Mouse (Mus musculus): ENCODE results near the gene Gm20388. TPM values are rescaled to one million over a fixed set of nuclear protein-coding genes. Genes with fewer than 3 reads are reported as not detected.

Gm20388 gene
- polyA plus RNA-seq, 1 experiment from 2014 or later = 1.4 TPM

DNA sequence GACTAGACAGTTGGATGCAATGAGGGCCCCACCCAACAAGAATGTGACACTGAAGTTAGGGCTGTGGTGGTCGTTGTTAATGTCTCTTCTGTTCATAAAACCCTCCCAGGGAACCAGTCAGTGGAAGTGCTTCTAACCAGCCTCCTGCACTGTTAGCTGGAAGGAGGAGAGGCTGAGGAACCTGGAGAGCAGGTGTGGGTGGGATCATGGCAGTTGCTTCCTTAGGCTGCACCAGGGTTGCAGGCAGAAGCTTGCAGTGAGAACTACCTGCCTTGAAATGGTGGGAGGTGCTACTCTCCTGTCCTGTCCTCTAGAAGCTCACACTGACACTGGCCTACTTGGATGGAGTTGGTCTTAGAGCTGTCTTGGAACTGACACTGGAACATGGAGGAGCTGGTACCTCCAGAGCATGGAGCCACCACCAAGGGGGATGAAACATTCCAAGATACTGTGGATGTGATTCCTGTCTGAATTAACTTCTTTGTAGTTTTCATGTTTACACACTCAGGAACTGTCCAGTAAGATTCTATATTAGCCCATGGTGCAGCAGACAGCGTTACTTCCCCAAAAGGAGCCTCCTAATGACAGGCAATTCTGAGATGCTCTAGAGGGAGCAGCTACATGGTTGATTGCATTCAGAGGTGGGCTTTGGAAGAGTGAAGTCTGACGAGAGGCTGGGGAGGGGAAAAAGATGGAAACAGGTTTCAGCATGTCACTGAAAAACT is 2043.3 kb downstream of the Gm20388 start:
- ATAC-seq (ENCODE audit: low read depth) = no peak
- Histone ChIP-seq H3K36me3 (ENCODE audit: control insufficient read depth, insufficient read depth) (peaks cover 5% of the 10 kb centered on the region), H3K4me3 (ENCODE audit: low read depth, low read length) (no peak overlapping the region), H3K4me2 (ENCODE audit: low read depth, low read length) (no peak overlapping the region), H3K4me1 (ENCODE audit: control insufficient read depth, low read depth, low read length) (peaks cover 61% of the 10 kb centered on the region), H3K27ac (ENCODE audit: low read length) (0 out of 2 replicates have a peak overlapping the region, but pooled peaks have one; percentile 8), H3K27me3 (ENCODE audit: control insufficient read depth, insufficient read depth, low read depth, low read length) (no peaks in the 10 kb centered on the region), H3K9ac (ENCODE audit: low read depth, low read length) (no peak overlapping the region), H3K9me3 (replicated peaks; ENCODE audit: control insufficient read depth, low read length) (no peaks in the 10 kb centered on the region)
- 48% methylated on average over 3 of the region's 3 CpGs for WGBS (ENCODE audit: insufficient replicate concordance)

DNA sequence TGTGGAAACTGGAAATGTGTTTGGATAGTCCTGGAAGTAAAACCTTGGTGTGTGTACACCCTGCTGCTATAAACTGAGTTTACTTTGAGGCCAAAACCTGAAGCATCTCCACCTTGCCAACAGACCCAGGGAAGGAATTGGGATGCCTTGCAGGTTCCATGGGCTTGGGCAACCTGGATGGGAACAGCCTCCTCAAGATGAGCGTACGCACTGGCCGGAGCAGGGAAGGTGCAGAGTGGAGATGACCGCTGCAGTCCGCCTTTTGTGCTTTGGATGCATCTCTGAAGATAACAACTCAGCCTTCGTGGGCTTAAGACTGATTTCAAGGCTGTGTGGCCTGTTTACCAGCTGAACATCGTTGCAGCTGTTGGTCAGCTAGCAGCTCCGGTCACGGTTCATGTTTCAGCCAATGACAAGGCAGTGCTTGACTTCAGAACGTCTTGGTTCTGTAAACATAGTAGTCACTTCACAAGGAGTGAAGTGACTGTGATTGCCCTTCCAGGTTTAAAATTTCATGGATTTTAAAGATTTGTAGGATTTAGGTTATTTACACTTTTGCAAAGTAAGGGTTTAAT is 2044.4 kb downstream of the Gm20388 start:
- ATAC-seq (ENCODE audit: low read depth) = no peak
- Histone ChIP-seq H3K36me3 (ENCODE audit: control insufficient read depth, insufficient read depth) (peaks cover 5% of the 10 kb centered on the region), H3K4me1 (ENCODE audit: control insufficient read depth, low read depth, low read length) (peaks cover 54% of the 10 kb centered on the region), H3K27ac (ENCODE audit: low read length) (no peak overlapping the region), H3K27me3 (ENCODE audit: control insufficient read depth, insufficient read depth, low read depth, low read length) (no peaks in the 10 kb centered on the region), H3K4me2 (ENCODE audit: low read depth, low read length) (no peak overlapping the region), H3K4me3 (ENCODE audit: low read depth, low read length) (no peak overlapping the region), H3K9me3 (replicated peaks; ENCODE audit: control insufficient read depth, low read length) (no peaks in the 10 kb centered on the region), H3K9ac (ENCODE audit: low read depth, low read length) (no peak overlapping the region)
- WGBS (ENCODE audit: insufficient replicate concordance) = 64% methylated on average over 10 of the region's 10 CpGs

DNA sequence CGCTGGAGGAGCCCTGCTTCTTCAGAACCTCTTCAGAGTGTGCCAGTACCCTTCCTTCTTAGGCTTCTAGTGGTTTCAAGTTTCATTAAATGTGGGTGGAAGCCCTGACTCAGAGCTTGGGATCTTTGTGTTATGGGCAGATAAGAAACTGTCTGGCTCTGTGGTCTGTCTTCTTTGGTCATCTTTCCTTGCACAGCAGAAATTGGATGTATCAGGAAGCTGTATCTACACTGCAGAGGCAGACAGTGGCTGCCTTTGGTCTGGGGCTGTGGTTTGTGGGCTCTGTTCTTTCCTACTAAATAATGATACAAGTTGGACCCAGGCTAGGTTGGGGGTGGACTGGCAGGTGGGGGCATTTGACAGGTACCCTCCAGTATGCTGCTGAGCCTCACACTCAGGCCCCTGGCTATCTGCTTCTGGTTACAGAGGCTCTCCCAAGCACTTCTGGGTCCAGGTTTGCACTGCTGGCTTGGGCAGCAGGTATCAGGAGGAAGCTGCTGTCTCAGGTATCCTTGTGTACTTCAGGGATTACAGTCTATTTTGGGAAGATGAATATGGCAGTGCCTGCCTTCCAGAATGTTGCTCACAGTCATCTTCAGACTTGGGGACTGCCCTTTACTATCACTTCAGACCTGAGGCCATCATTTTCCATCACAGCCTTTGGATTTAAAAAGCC is 2045.3 kb downstream of the Gm20388 start:
- Histone ChIP-seq H3K9me3 (replicated peaks; ENCODE audit: control insufficient read depth, low read length) (no peaks in the 10 kb centered on the region), H3K27me3 (ENCODE audit: control insufficient read depth, insufficient read depth, low read depth, low read length) (no peaks in the 10 kb centered on the region), H3K4me1 (ENCODE audit: control insufficient read depth, low read depth, low read length) (peaks cover 54% of the 10 kb centered on the region), H3K9ac (ENCODE audit: low read depth, low read length) (no peak overlapping the region), H3K4me3 (ENCODE audit: low read depth, low read length) (no peak overlapping the region), H3K27ac (ENCODE audit: low read length) (peak overlapping the region; percentile 14; the same call in 1 of the 2 replicates), H3K36me3 (ENCODE audit: control insufficient read depth, insufficient read depth) (peaks cover 5% of the 10 kb centered on the region), H3K4me2 (ENCODE audit: low read depth, low read length) (no peak overlapping the region)
- ATAC-seq (ENCODE audit: low read depth) = peak; percentile 50
- WGBS (ENCODE audit: insufficient replicate concordance) = 19% methylated on average over 1 of the region's 1 CpGs

DNA sequence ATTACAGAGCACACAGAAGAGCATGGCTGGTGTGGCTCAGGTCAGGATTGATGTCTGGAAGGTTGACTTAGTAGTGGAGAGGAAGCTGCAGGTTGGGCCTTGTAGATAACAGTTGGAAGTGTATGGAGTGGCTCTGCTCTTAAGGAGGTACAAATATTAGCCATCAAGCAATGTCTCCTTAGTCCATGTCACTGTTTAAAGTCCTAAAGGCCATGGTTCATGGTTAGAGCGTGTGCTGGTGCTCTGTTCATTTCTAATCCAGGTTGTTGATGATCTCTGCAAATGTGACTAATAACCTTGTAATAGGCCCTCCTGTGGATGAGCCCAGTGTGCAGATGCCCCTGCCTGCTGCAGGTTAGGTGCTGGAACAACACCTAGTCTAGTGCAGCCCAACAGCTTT is 2047.8 kb downstream of the Gm20388 start:
- Histone ChIP-seq H3K9me3 (replicated peaks; ENCODE audit: control insufficient read depth, low read length) (no peaks in the 10 kb centered on the region), H3K27me3 (ENCODE audit: control insufficient read depth, insufficient read depth, low read depth, low read length) (no peaks in the 10 kb centered on the region), H3K4me3 (ENCODE audit: low read depth, low read length) (no peak overlapping the region), H3K27ac (ENCODE audit: low read length) (no peak overlapping the region), H3K36me3 (ENCODE audit: control insufficient read depth, insufficient read depth) (peaks cover 5% of the 10 kb centered on the region), H3K4me1 (ENCODE audit: control insufficient read depth, low read depth, low read length) (peaks cover 38% of the 10 kb centered on the region), H3K4me2 (ENCODE audit: low read depth, low read length) (no peak overlapping the region), H3K9ac (ENCODE audit: low read depth, low read length) (no peak overlapping the region)
- 83% methylated on average over 1 of the region's 1 CpGs for WGBS (ENCODE audit: insufficient replicate concordance)
- ATAC-seq (ENCODE audit: low read depth) = no peak

DNA sequence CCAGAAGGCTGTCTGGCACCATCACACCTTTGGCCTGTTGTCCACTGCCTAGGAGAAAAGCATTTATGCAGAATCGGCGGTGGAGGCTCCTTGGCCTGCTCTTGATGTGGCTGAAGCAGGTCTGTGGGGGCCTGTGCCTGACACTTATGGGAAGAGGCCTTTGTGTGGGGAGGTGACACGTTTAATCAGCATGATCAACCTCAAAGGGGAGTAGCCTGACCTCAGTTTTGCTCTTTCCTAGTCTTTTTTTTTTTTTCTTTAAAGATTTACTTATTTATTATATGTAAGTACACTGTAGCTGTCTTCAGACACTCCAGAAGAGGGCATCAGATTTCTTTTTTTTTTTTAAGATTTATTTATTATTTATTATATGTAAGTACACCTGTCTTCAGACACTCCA is 2052.3 kb downstream of the Gm20388 start:
- no peaks in the 10 kb centered on the region for H3K27me3 ChIP-seq (ENCODE audit: control insufficient read depth, insufficient read depth, low read depth, low read length)
- H3K36me3 ChIP-seq (ENCODE audit: control insufficient read depth, insufficient read depth) = no peaks in the 10 kb centered on the region
- no peak for ATAC-seq (ENCODE audit: low read depth)
- H3K27ac ChIP-seq (ENCODE audit: low read length) = no peak overlapping the region
- H3K4me2 ChIP-seq (ENCODE audit: low read depth, low read length) = no peak overlapping the region
- WGBS (ENCODE audit: insufficient replicate concordance) = 46% methylated on average over 3 of the region's 3 CpGs
- no peaks in the 10 kb centered on the region for H3K9me3 ChIP-seq (replicated peaks; ENCODE audit: control insufficient read depth, low read length)
- H3K4me1 ChIP-seq (ENCODE audit: control insufficient read depth, low read depth, low read length) = peaks cover 20% of the 10 kb centered on the region
- no peak overlapping the region for H3K9ac ChIP-seq (ENCODE audit: low read depth, low read length)
- no peak overlapping the region for H3K4me3 ChIP-seq (ENCODE audit: low read depth, low read length)

DNA sequence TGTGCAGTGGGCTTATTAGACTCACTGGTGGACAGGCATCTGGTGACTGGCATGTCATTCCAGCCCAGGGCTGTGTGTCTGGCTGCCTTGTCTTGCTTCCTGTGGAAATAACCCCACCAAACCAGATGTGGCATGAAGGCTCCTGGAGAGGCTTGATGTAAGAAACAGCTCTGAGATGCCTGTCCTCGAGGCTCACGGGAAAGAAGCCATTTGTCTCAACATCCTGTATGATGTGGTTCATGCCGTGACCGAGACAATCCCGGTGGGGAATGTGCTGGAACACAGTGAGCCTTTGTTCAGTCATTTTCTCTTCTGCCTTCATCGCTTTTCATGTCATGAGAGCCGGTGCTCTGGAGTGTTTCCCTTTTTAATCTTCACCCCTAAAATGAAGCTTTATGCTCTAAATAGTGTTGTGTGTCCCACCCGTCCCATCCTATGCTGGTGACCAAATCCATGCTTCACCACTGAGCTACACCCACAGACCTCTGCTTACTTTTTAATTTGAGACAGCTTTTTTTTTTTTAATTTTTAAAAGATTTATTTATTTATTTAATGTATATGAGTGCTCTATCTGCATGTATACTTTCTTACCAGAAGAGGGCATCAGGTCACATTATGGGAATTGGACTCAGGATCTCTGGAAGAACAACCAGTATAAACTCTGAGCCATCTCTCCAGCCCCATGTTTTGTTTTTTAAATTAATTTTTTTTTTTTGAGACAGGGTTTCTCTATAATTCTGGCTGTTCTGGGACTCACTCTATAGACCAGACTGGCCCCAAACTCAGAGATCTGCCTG is 2054.3 kb downstream of the Gm20388 start:
- H3K27ac ChIP-seq (ENCODE audit: low read length) = no peak overlapping the region
- peaks cover 21% of the 10 kb centered on the region for H3K4me1 ChIP-seq (ENCODE audit: control insufficient read depth, low read depth, low read length)
- H3K9me3 ChIP-seq (replicated peaks; ENCODE audit: control insufficient read depth, low read length) = no peaks in the 10 kb centered on the region
- WGBS (ENCODE audit: insufficient replicate concordance) = 72% methylated on average over 8 of the region's 8 CpGs
- H3K27me3 ChIP-seq (ENCODE audit: control insufficient read depth, insufficient read depth, low read depth, low read length) = no peaks in the 10 kb centered on the region
- H3K4me2 ChIP-seq (ENCODE audit: low read depth, low read length) = no peak overlapping the region
- H3K9ac ChIP-seq (ENCODE audit: low read depth, low read length) = no peak overlapping the region
- no peak for ATAC-seq (ENCODE audit: low read depth)
- no peaks in the 10 kb centered on the region for H3K36me3 ChIP-seq (ENCODE audit: control insufficient read depth, insufficient read depth)
- H3K4me3 ChIP-seq (ENCODE audit: low read depth, low read length) = no peak overlapping the region

DNA sequence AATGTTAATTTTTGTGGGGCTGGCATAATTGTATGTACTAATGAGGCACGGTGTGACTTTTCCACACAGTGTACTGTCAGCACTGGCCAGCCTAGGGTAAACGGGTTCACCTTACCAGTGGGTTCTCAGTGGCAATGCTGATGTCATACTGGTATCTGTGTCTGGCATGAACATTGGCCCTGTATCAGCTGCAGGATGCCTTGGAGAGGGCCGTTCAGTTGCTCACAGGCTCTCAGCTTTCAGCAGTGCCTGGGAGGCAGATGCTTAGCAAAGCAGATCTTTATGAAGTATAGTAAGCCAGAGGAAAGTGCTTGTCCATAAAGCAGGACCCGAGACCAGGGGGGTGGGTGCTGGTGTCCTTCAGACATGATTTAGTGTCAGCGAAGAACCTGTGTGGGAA is 2055.5 kb downstream of the Gm20388 start:
- Histone ChIP-seq H3K27ac (ENCODE audit: low read length) (no peak overlapping the region), H3K9ac (ENCODE audit: low read depth, low read length) (no peak overlapping the region), H3K4me1 (ENCODE audit: control insufficient read depth, low read depth, low read length) (peaks cover 21% of the 10 kb centered on the region), H3K4me3 (ENCODE audit: low read depth, low read length) (no peak overlapping the region), H3K9me3 (replicated peaks; ENCODE audit: control insufficient read depth, low read length) (no peaks in the 10 kb centered on the region), H3K4me2 (ENCODE audit: low read depth, low read length) (no peak overlapping the region), H3K36me3 (ENCODE audit: control insufficient read depth, insufficient read depth) (no peaks in the 10 kb centered on the region; the same call in 1 of the 2 replicates), H3K27me3 (ENCODE audit: control insufficient read depth, insufficient read depth, low read depth, low read length) (no peaks in the 10 kb centered on the region)
- no peak for ATAC-seq (ENCODE audit: low read depth)
- 68% methylated on average over 5 of the region's 5 CpGs for WGBS (ENCODE audit: insufficient replicate concordance)

DNA sequence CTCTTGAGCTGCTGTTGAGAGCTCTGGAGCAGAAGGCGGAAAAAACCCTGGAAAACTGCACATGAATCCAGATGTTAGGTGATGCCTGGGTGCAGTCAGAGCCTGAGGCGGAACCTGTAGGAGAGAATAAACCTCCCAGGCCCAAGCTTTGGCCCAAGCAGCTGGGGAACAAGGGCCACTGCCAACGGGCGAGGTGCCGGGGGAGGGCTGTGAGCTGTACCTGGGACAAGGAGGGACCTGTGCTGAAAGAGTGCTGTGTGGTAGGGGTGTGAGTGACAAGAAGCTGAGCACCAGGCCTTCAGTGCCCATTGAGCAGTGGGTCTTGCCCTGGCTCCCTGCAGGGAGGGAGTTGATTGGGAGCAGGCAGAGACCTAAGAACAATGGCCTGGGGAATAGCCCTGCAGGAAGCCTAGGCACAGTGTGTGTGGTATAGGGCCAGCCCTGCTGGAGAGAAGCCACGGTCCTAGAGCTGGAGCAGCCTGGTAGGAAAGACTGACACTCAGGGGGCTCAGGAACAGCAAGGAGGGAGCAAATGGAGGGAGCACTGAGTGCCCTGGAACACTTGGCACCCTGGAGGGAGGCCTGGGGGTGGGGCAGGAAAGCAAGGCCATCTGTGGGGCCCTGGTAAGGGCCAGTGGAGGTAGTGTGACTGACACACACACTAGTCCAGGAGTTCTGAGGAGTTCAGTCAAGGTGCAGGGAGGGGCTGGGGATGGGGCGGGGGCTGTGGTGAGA is 2056.2 kb downstream of the Gm20388 start:
- Histone ChIP-seq H3K27me3 (ENCODE audit: control insufficient read depth, insufficient read depth, low read depth, low read length) (no peaks in the 10 kb centered on the region), H3K4me1 (ENCODE audit: control insufficient read depth, low read depth, low read length) (peaks cover 21% of the 10 kb centered on the region), H3K27ac (ENCODE audit: low read length) (no peak overlapping the region), H3K36me3 (ENCODE audit: control insufficient read depth, insufficient read depth) (no peaks in the 10 kb centered on the region; the same call in 1 of the 2 replicates), H3K4me3 (ENCODE audit: low read depth, low read length) (no peak overlapping the region), H3K9ac (ENCODE audit: low read depth, low read length) (no peak overlapping the region), H3K9me3 (replicated peaks; ENCODE audit: control insufficient read depth, low read length) (no peaks in the 10 kb centered on the region), H3K4me2 (ENCODE audit: low read depth, low read length) (no peak overlapping the region)
- WGBS (ENCODE audit: insufficient replicate concordance) = 66% methylated on average over 7 of the region's 7 CpGs
- 0 out of 2 replicates have a peak, but pooled peaks have one; percentile 24 for ATAC-seq (ENCODE audit: low read depth)

Measured in liver, embryonic 16.5 days (tissue).